Mouse (Mus musculus) ovary, adult 18-20 months (tissue): ENCODE data around the gene Pkn3.
"Not testable (repeated sequence)": the region's sequence is repeated elsewhere in the genome, so short reads cannot be mapped to it uniquely, and the experiment has no call there.

Experiments used
- DNase-seq: peaks from one replicate; pipeline ENCODE4 v3.0.0; 2022; ENCODE audit warnings: low spot score, mixed read lengths

Gene Pkn3

DNA sequence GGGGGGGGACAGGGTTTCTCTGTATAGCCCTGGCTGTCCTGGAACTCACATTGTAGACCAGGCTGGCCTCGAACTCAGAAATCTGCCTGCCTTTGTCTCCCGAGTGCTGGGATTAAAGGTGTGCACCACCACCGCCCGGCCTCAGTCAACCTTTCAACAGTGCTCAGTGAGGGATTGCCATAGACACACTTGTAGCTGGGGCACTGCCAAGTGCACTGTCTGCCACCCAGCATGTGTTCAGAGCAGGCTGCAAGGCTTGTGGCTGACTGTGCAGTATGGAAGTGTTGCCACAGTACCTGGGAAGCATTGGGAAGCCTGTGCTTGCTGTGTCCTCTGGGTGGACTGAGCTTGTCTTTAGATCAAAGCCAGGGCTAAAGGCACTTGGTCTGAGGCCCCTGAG is 62.5 kb downstream of the Pkn3 start:
- DNase-seq: not testable (repeated sequence)
